Mouse (Mus musculus): ENCODE measurements around the gene Mpig6b. TPM values are rescaled to one million over a fixed set of nuclear protein-coding genes. Genes with fewer than 3 reads are reported as not detected.

Mpig6b gene
- polyA plus RNA-seq, 1 experiment from 2014 or later = 1.1 TPM

DNA sequence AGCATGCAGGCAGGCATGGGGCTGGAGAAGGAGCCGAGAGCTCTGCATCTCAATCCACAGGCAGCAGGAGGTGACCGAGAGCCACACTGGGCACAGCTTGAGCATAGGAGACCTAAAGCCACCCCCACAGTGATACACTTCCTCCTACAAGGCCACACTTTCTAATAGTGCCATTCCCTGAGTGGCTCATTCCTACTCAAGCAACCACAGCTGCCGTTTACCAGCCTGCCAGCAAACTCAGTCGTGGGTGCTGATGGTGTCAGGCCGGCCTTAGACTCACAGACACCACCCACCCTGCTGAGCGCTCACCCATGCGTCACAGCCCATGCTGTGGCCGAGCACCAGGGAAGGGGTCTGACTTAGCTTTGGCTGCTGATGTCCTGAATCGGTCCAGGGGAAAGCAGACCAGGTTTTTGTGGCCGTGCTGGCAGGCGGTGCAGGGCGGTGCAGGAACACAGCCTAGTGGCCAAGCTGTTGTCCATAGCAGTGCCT lies 31.2 kb upstream of the Mpig6b start:
- 78% methylated on average over 12 of the region's 12 CpGs for WGBS
- Histone ChIP-seq H3K36me3 (peaks cover 96% of the 10 kb centered on the region), H3K4me3 (no peak overlapping the region), H3K27ac (no peak overlapping the region), H3K27me3 (ENCODE audit: insufficient read depth, poor library complexity, severe bottlenecking) (no peaks in the 10 kb centered on the region), H3K9me3 (no peaks in the 10 kb centered on the region), H3K4me1 (replicated peaks) (peaks cover 2% of the 10 kb centered on the region; the same call in 1 of the 2 replicates)
- no peak for DNase-seq (ENCODE audit: low spot score)

DNA sequence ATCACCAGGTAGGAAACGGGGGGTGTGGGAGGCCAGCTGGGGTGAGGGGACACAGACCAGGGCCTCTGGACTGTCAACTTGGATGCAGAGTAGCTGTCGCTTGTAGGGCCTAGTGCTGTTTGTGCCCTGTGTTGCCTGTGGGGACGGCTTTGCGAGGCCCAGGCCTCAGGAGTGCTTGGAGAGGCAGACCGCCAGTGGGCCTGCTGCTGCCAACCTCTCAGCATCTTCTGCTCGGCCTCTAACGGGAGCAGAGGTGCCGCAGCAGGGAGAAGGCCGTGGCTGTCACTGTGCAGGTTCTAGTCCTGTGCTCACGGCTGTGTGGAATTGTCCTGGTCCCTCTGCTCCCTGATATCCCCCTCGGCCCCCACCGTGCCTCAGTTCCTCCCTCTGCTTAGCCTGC lies 30.6 kb upstream of the Mpig6b start:
- H3K36me3 ChIP-seq = peaks cover 96% of the 10 kb centered on the region
- no peak overlapping the region for H3K27ac ChIP-seq
- H3K9me3 ChIP-seq = no peaks in the 10 kb centered on the region
- DNase-seq (ENCODE audit: low spot score) = no peak
- 88% methylated on average over 12 of the region's 12 CpGs for WGBS
- H3K4me1 ChIP-seq (replicated peaks) = no peaks in the 10 kb centered on the region
- no peaks in the 10 kb centered on the region for H3K27me3 ChIP-seq (ENCODE audit: insufficient read depth, poor library complexity, severe bottlenecking)
- 0 out of 2 replicates have a peak overlapping the region, but pooled peaks have one; percentile 16 for H3K4me3 ChIP-seq

DNA sequence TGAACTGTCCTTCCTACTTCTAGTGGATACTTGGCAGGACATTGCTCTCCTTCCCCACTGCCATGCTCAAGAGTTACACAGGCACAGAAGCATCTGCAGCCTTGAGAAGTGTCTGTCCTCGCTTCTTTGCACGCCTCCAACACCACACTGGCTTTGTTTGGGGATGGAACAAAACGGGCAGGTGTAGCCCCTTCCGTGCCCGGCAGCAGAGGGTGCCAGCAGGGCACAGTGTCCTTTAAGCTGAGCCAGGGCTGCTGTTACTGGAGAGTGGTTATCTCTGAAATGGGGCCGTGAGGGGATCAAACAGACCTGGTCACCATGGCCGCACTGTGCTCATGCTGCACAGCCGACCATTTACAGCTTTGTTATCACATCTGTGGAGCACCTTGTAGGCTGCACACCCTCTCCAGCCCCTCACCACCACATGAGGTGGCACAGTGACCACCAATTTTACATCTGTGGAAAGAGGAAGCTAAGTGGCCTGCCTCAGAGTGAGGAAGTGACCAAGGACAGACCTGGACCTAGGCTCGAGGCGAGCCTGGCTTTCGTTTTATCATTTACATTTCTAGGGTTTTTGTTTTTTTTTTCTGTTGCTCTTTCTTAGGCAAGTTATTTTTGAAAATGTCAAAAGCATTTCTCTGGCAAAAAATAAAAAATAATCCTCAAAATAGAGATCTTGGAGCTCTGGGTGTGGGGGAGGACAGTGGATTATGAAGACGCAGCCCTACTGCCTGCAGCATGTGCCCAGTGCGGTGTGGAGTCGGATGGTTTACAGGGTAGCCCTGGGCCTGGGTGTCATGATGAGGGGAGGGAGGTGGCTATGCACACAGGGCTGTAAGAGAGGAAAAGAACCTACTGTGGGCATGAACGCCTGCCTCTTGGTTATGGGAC lies 28.7 kb upstream of the Mpig6b start:
- Histone ChIP-seq H3K36me3 (peaks cover 89% of the 10 kb centered on the region), H3K27ac (no peak overlapping the region), H3K27me3 (ENCODE audit: insufficient read depth, poor library complexity, severe bottlenecking) (no peaks in the 10 kb centered on the region), H3K4me3 (no peak overlapping the region), H3K9me3 (no peaks in the 10 kb centered on the region), H3K4me1 (replicated peaks) (peaks cover 13% of the 10 kb centered on the region)
- 93% methylated on average over 15 of the region's 15 CpGs for WGBS
- no peak for DNase-seq (ENCODE audit: low spot score)

- Histone ChIP-seq H3K27me3 (ENCODE audit: insufficient read depth, poor library complexity, severe bottlenecking) (no peaks in the 10 kb centered on the region), H3K4me1 (replicated peaks) (peaks cover 18% of the 10 kb centered on the region), H3K27ac (no peak overlapping the region), H3K4me3 (no peak overlapping the region), H3K9me3 (no peaks in the 10 kb centered on the region), H3K36me3 (peaks cover 68% of the 10 kb centered on the region)
- 88% methylated on average over 14 of the region's 14 CpGs for WGBS
- no peak for DNase-seq (ENCODE audit: low spot score)
Observed at GRCm38 (mm10) chr17:35092403-35093198, 26.6 kb upstream of the Mpig6b start.

DNA sequence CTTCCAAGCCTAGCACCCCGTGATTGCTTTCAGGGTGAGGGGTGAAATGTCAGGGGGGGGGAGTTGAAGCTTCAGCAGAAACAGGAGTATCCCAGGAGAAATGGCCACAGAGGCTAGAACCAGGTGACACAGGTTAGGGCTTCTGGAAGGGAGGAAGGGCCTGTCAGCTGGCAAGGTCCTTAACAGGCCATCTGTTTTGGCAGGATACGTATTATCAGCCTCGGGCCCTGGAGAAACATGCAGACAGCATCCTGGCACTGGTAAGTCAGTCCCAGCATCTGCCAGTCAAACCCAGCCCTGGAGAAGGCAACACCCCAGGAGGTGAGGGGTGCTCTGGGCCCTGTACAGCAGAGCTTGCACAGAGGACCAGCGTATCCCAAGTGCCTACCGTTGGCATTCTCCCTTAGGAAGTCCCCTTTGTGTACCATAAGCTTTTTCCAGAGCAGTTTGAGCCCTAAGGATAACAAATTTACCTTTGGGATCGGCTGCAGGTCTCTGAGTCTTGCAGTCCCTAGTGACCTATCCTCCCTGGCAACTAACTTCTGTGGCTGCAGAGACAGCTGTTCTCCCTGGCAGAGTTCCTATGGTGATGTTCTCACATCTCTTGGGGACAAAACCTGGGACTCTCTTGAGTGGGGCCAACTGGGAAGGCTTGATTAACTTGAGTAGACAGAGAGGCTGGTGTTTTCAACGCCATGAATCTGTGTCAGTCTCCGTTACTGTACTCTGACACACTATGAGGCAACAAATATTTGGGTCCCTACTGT lies 24.4 kb upstream of the Mpig6b start:
- Histone ChIP-seq H3K4me1 (replicated peaks) (peaks cover 18% of the 10 kb centered on the region), H3K4me3 (peak overlapping the region; percentile 76), H3K27ac (peak overlapping the region; percentile 99), H3K36me3 (peaks cover 47% of the 10 kb centered on the region), H3K27me3 (ENCODE audit: insufficient read depth, poor library complexity, severe bottlenecking) (no peaks in the 10 kb centered on the region), H3K9me3 (no peaks in the 10 kb centered on the region)
- DNase-seq (ENCODE audit: low spot score) = no peak
- 76% methylated on average over 8 of the region's 8 CpGs for WGBS

DNA sequence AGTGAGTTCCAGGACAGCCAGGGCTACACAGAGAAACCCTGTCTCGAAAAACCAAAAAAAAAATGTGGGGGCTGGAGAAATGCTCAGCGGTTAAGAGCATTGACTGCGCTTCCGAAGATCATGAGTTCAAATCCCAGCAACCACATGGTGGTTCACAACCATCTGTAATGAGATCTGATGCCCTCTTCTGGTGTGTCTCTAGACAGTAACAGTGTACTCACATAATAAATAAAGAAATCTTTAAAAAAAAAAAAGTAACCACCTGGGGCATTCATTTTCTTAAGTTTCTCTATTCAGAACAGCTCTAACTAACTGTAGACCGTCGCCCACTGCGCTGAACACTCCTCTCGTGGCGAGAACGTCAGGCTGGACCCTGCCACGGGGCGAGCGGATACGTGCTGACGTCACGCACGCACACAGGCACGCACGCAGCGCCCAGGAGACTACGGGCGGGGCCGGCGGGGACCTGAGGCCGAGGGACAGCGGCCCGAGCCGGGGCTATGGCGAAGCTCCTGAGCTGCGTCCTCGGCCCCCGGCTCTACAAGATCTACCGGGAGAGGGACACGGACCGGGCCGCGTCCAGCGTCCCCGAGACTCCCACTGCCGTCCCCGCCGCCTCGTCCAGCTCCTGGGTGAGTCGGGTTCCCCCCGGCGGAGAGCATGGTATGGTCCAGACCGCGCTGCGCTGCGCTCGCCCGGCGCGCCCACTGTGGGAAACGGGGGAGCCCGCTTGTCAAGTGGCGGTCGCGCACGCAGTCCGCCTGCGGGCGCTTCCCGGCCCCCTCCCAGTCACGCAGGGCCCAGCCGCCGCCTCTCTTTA lies 23.1 kb upstream of the Mpig6b start, which contains the start of gene Abhd16a:
Gene Abhd16a (plus strand): TSS at position 439 of the 820 bp plus-strand sequence.
- WGBS = 2% methylated on average over 67 of the region's 67 CpGs
- peaks cover 35% of the 10 kb centered on the region for H3K36me3 ChIP-seq
- no peaks in the 10 kb centered on the region for H3K9me3 ChIP-seq
- H3K4me3 ChIP-seq = peak within 1 kb of the TSS; percentile 76
- DNase-seq (ENCODE audit: low spot score) = peak; percentile 92
- H3K4me1 ChIP-seq (replicated peaks) = peaks cover 18% of the 10 kb centered on the region
- peak within 1 kb of the TSS; percentile 99 for H3K27ac ChIP-seq
- H3K27me3 ChIP-seq (ENCODE audit: insufficient read depth, poor library complexity, severe bottlenecking) = no peaks in the 10 kb centered on the region

- Histone ChIP-seq H3K4me1 (replicated peaks) (peaks cover 18% of the 10 kb centered on the region), H3K27ac (no peak overlapping the region), H3K4me3 (no peak overlapping the region), H3K36me3 (peaks cover 27% of the 10 kb centered on the region), H3K9me3 (no peaks in the 10 kb centered on the region), H3K27me3 (ENCODE audit: insufficient read depth, poor library complexity, severe bottlenecking) (no peaks in the 10 kb centered on the region)
- 55% methylated on average over 2 of the region's 2 CpGs for WGBS
- no peak for DNase-seq (ENCODE audit: low spot score)
Observed at GRCm38 (mm10) chr17:35088151-35088550, 22.2 kb upstream of the Mpig6b start.

- Histone ChIP-seq H3K36me3 (no peaks in the 10 kb centered on the region), H3K9me3 (no peaks in the 10 kb centered on the region), H3K27me3 (ENCODE audit: insufficient read depth, poor library complexity, severe bottlenecking) (peaks cover under 1% of the 10 kb centered on the region; the same call in 1 of the 2 replicates), H3K4me1 (replicated peaks) (peaks cover 23% of the 10 kb centered on the region), H3K27ac (no peak within 1 kb of the TSS), H3K4me3 (no peak within 1 kb of the TSS)
- no peak for DNase-seq (ENCODE audit: low spot score)
- 85% methylated on average over 7 of the region's 7 CpGs for WGBS
Observed at GRCm38 (mm10) chr17:35085208-35085865, 19.4 kb upstream of the Mpig6b start, which contains the start of gene Ly6g6f. Ly6g6f (minus strand) TSS chr17:35085610.

DNA sequence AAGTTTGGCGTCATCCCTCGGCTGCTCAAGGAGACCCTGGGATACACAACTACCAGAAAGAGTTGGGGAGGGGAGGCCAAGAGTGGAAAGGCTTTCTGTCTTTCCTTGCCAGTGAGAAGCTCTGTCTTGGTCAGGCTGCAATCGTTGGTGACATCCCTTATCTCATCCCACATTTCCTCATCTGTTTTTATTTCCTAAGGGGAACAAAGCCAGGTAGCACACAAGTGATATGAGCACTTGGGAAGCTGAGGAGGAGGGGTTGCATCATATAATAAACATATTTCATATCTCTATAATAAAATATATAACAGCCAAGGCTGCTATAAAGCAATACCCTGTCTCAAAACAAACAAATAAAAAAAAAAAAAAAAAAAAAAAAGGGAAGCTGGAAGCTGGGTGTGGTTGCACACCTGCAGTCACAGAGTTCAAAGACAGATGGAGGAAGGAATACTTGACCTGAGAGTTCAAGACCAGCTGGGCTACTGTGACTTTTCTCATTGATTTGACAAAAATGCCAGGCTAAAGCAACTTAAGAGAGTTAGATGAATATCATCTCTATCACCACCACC lies 18.0 kb upstream of the Mpig6b start:
- Histone ChIP-seq H3K27me3 (ENCODE audit: insufficient read depth, poor library complexity, severe bottlenecking) (peaks cover 7% of the 10 kb centered on the region), H3K36me3 (no peaks in the 10 kb centered on the region), H3K4me1 (replicated peaks) (peaks cover 18% of the 10 kb centered on the region), H3K27ac (no peak overlapping the region), H3K9me3 (no peaks in the 10 kb centered on the region), H3K4me3 (no peak overlapping the region)
- DNase-seq (ENCODE audit: low spot score) = no peak
- 83% methylated on average over 3 of the region's 3 CpGs for WGBS

DNA sequence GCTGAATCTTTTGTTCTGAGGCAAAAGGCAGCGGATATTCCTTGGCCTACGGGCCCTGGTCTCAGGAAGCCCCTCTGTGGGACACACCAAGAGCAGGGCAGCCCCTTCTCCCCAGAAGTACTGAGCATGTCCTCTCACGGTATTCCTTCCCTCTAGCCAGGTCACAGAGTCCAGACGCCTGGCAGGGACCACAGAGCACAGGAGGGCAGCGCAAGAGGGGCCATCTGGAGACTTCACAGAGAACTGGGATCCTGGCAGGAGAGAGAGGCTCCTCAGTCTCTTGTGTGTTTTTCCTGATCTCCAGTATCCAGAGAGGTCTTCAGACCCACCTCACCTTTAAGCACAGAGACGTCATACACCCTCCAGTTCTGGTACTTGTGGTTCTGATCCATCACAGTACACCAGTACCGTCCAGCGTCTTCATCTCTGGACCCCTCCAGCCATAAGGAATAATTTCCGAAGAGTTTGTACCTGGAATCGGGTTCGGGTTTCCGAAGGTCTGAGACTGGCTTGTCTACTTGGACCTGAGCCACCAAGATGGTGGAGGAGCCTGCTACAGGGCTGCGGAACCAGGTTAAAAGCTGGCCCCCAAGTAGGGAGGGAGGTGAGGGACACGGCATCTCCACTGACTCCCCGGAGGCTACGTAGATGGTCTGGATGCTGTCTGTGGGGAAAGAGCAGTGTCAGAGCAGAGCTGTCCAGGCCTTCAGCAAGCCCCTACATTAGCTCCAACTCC lies 17.0 kb upstream of the Mpig6b start:
- Histone ChIP-seq H3K27ac (no peak overlapping the region), H3K4me3 (no peak overlapping the region; the same call in 1 of the 2 replicates), H3K27me3 (ENCODE audit: insufficient read depth, poor library complexity, severe bottlenecking) (peaks cover 11% of the 10 kb centered on the region), H3K4me1 (replicated peaks) (peaks cover 21% of the 10 kb centered on the region), H3K36me3 (no peaks in the 10 kb centered on the region), H3K9me3 (no peaks in the 10 kb centered on the region)
- WGBS = 87% methylated on average over 16 of the region's 16 CpGs
- no peak for DNase-seq (ENCODE audit: low spot score)
